Mouse (Mus musculus) lung, embryonic 15.5 days (tissue): ENCODE measurements at regions not wholly inside any gene's neighbourhood (a gene's known extent, or its start where the extent isn't known, plus 50 kb on each side); places are given as distances from the start of the nearest gene placed in this dataset.

Experiments
- ATAC-seq: fragments of 200-750 bp; cut with Nextera tagmentation; 2 replicates; pipeline ENCODE4 v1.8.0; 2017; ENCODE audit warnings: moderate number of reproducible peaks, borderline replicate concordance; ENCODE audit not compliant: low FRiP score, low TSS enrichment; ENCODE audit errors: extremely low read depth
- H3K27ac ChIP-seq: fragments of 300-500 bp; sonication (generic); 2 replicates; pipeline ENCODE4 v1.5.1; 2015; ENCODE audit warnings: moderate library complexity, mild to moderate bottlenecking, inconsistent platforms
- H3K27me3 ChIP-seq: fragments of 300-500 bp; sonication (generic); 2 replicates; pipeline ENCODE4 v1.6.1; 2015; ENCODE audit warnings: inconsistent platforms
- H3K36me3 ChIP-seq: fragments of 300-500 bp; sonication (generic); 2 replicates; pipeline ENCODE4 v1.6.1; 2015; ENCODE audit warnings: inconsistent platforms
- H3K4me1 ChIP-seq: fragments of 300-500 bp; sonication (generic); 2 replicates; pipeline ENCODE4 v1.6.1; 2015; ENCODE audit warnings: inconsistent platforms
- H3K4me2 ChIP-seq: fragments of 300-500 bp; sonication (generic); 2 replicates; pipeline ENCODE4 v1.6.1; 2015; ENCODE audit warnings: inconsistent platforms, mild to moderate bottlenecking, moderate library complexity
- H3K4me3 ChIP-seq: fragments of 300-500 bp; sonication (generic); 2 replicates; pipeline ENCODE4 v1.5.1; 2015; ENCODE audit warnings: mild to moderate bottlenecking, inconsistent platforms
- H3K9ac ChIP-seq: fragments of 300-500 bp; sonication (generic); 2 replicates; pipeline ENCODE4 v1.6.1; 2015; ENCODE audit warnings: inconsistent platforms
- H3K9me3 ChIP-seq: fragments of 300-500 bp; sonication (generic); 2 replicates; pipeline ENCODE4 v1.6.1; 2016; ENCODE audit warnings: inconsistent platforms
- WGBS: fragments of 180-500 bp; shearing (Covaris S2); methylation state at CpG from one replicate; pipeline ENCODE4 v1.1.7; 2015; 5-methylcytosine and 5-hydroxymethylcytosine counted together

- Histone ChIP-seq H3K4me2 (no peak overlapping the region), H3K4me1 (peaks cover 10% of the 10 kb centered on the region), H3K9ac (no peak overlapping the region), H3K4me3 (no peak overlapping the region), H3K9me3 (no peaks in the 10 kb centered on the region), H3K27ac (no peak overlapping the region), H3K36me3 (no peaks in the 10 kb centered on the region), H3K27me3 (no peaks in the 10 kb centered on the region)
- 77% methylated on average over 1 of the region's 1 CpGs for WGBS
- ATAC-seq: no peak
These were observed 180.5 kb upstream of the Eif4g2 start for GRCm38 (mm10) chr7:111263302-111263701.

- Histone ChIP-seq H3K4me3 (no peak overlapping the region), H3K36me3 (no peaks in the 10 kb centered on the region), H3K27me3 (no peaks in the 10 kb centered on the region), H3K9ac (no peak overlapping the region), H3K27ac (peak overlapping the region; percentile 62), H3K4me1 (peaks cover 10% of the 10 kb centered on the region), H3K4me2 (no peak overlapping the region), H3K9me3 (no peaks in the 10 kb centered on the region)
- WGBS: 40% methylated on average over 11 of the region's 11 CpGs
- ATAC-seq: peak; percentile 87
These were observed 177.1 kb upstream of the Eif4g2 start for GRCm38 (mm10) chr7:111259630-111260574.

- peaks cover 10% of the 10 kb centered on the region for H3K4me1 ChIP-seq
- no peak overlapping the region for H3K27ac ChIP-seq
- H3K9ac ChIP-seq: no peak overlapping the region
- no peak overlapping the region for H3K4me3 ChIP-seq
- no peak for ATAC-seq
- 82% methylated on average over 2 of the region's 2 CpGs for WGBS
- H3K9me3 ChIP-seq: no peaks in the 10 kb centered on the region
- H3K36me3 ChIP-seq: no peaks in the 10 kb centered on the region
- H3K4me2 ChIP-seq: no peak overlapping the region
- H3K27me3 ChIP-seq: no peaks in the 10 kb centered on the region
These were observed 175.0 kb upstream of the Eif4g2 start for GRCm38 (mm10) chr7:111257842-111258241.

- WGBS: 80% methylated on average over 2 of the region's 2 CpGs
- Histone ChIP-seq H3K4me1 (peaks cover 10% of the 10 kb centered on the region), H3K27me3 (no peaks in the 10 kb centered on the region), H3K4me2 (no peak overlapping the region), H3K36me3 (no peaks in the 10 kb centered on the region), H3K9ac (no peak overlapping the region), H3K27ac (no peak overlapping the region), H3K4me3 (no peak overlapping the region), H3K9me3 (no peaks in the 10 kb centered on the region)
- no peak for ATAC-seq
These were observed 173.4 kb upstream of the Eif4g2 start for GRCm38 (mm10) chr7:111256199-111256598.

GRCm38 (mm10) chr7:111249606-111250005, 166.8 kb upstream of the Eif4g2 start:
- Histone ChIP-seq H3K36me3 (no peaks in the 10 kb centered on the region), H3K4me2 (no peak overlapping the region), H3K9ac (no peak overlapping the region), H3K27me3 (no peaks in the 10 kb centered on the region), H3K4me1 (no peaks in the 10 kb centered on the region), H3K4me3 (no peak overlapping the region), H3K27ac (no peak overlapping the region), H3K9me3 (no peaks in the 10 kb centered on the region)
- 29% methylated on average over 5 of the region's 5 CpGs for WGBS
- ATAC-seq: no peak

GRCm38 (mm10) chr7:111245488-111245887, 162.7 kb upstream of the Eif4g2 start:
- no peak overlapping the region for H3K9ac ChIP-seq
- 86% methylated on average over 8 of the region's 8 CpGs for WGBS
- H3K27ac ChIP-seq: no peak overlapping the region
- no peaks in the 10 kb centered on the region for H3K36me3 ChIP-seq
- no peak for ATAC-seq
- H3K4me3 ChIP-seq: no peak overlapping the region
- H3K9me3 ChIP-seq: no peaks in the 10 kb centered on the region
- H3K27me3 ChIP-seq: no peaks in the 10 kb centered on the region
- H3K4me1 ChIP-seq: no peaks in the 10 kb centered on the region
- no peak overlapping the region for H3K4me2 ChIP-seq

- H3K4me2 ChIP-seq: no peak overlapping the region
- H3K4me3 ChIP-seq: no peak overlapping the region
- H3K9me3 ChIP-seq: no peaks in the 10 kb centered on the region
- H3K4me1 ChIP-seq: no peaks in the 10 kb centered on the region
- H3K36me3 ChIP-seq: no peaks in the 10 kb centered on the region
- no peak for ATAC-seq
- no peaks in the 10 kb centered on the region for H3K27me3 ChIP-seq
- WGBS: 57% methylated on average over 6 of the region's 6 CpGs
- no peak overlapping the region for H3K9ac ChIP-seq
- no peak overlapping the region for H3K27ac ChIP-seq
These were observed 162.2 kb upstream of the Eif4g2 start for GRCm38 (mm10) chr7:111245067-111245466.

GRCm38 (mm10) chr7:111243831-111244230, 161.0 kb upstream of the Eif4g2 start:
- H3K4me1 ChIP-seq: no peaks in the 10 kb centered on the region
- no peaks in the 10 kb centered on the region for H3K27me3 ChIP-seq
- no peak overlapping the region for H3K27ac ChIP-seq
- no peaks in the 10 kb centered on the region for H3K9me3 ChIP-seq
- no peak for ATAC-seq
- no peak overlapping the region for H3K9ac ChIP-seq
- WGBS: 62% methylated on average over 1 of the region's 1 CpGs
- H3K36me3 ChIP-seq: no peaks in the 10 kb centered on the region
- no peak overlapping the region for H3K4me3 ChIP-seq
- no peak overlapping the region for H3K4me2 ChIP-seq

GRCm38 (mm10) chr7:111242646-111243045, 159.8 kb upstream of the Eif4g2 start:
- Histone ChIP-seq H3K4me2 (no peak overlapping the region), H3K36me3 (no peaks in the 10 kb centered on the region), H3K27me3 (no peaks in the 10 kb centered on the region), H3K27ac (no peak overlapping the region), H3K9ac (no peak overlapping the region), H3K9me3 (no peaks in the 10 kb centered on the region), H3K4me1 (no peaks in the 10 kb centered on the region), H3K4me3 (no peak overlapping the region)
- ATAC-seq: no peak
- 57% methylated on average over 10 of the region's 10 CpGs for WGBS

- H3K4me3 ChIP-seq: no peak overlapping the region
- no peaks in the 10 kb centered on the region for H3K27me3 ChIP-seq
- H3K36me3 ChIP-seq: no peaks in the 10 kb centered on the region
- no peak for ATAC-seq
- WGBS: 36% methylated on average over 4 of the region's 4 CpGs
- no peak overlapping the region for H3K9ac ChIP-seq
- H3K27ac ChIP-seq: no peak overlapping the region
- H3K9me3 ChIP-seq: no peaks in the 10 kb centered on the region
- no peaks in the 10 kb centered on the region for H3K4me1 ChIP-seq
- H3K4me2 ChIP-seq: no peak overlapping the region
These were observed 158.7 kb upstream of the Eif4g2 start for GRCm38 (mm10) chr7:111241538-111241937.

GRCm38 (mm10) chr7:111240234-111240826, 157.5 kb upstream of the Eif4g2 start:
- 34% methylated on average over 9 of the region's 9 CpGs for WGBS
- no peak overlapping the region for H3K9ac ChIP-seq
- H3K4me3 ChIP-seq: no peak overlapping the region
- no peak overlapping the region for H3K4me2 ChIP-seq
- no peaks in the 10 kb centered on the region for H3K9me3 ChIP-seq
- ATAC-seq: no peak
- H3K27me3 ChIP-seq: no peaks in the 10 kb centered on the region
- H3K4me1 ChIP-seq: no peaks in the 10 kb centered on the region
- H3K36me3 ChIP-seq: no peaks in the 10 kb centered on the region
- H3K27ac ChIP-seq: no peak overlapping the region

GRCm38 (mm10) chr7:111237819-111238218, 155.0 kb upstream of the Eif4g2 start:
- H3K9ac ChIP-seq: no peak overlapping the region
- H3K4me2 ChIP-seq: no peak overlapping the region
- no peak for ATAC-seq
- no peak overlapping the region for H3K27ac ChIP-seq
- H3K4me1 ChIP-seq: no peaks in the 10 kb centered on the region
- no peak overlapping the region for H3K4me3 ChIP-seq
- no peaks in the 10 kb centered on the region for H3K27me3 ChIP-seq
- no peaks in the 10 kb centered on the region for H3K9me3 ChIP-seq
- H3K36me3 ChIP-seq: no peaks in the 10 kb centered on the region
- WGBS: 47% methylated on average over 9 of the region's 9 CpGs
